Mouse (Mus musculus) c-Kit-positive CD71-positive TER-119-negative erythroid progenitor cells, embryonic 14.5 days (primary cell): ENCODE results near the gene Fkbp2.

ENCODE experiments used
- DNase-seq: peaks from one replicate; pipeline ENCODE4 v3.0.0-alpha.2; 2013; ENCODE audit warnings: low read depth

Gene Fkbp2

GRCm38 (mm10) chr19:6980381-6981093 lies at the start of gene Fkbp2:
Fkbp2 (minus strand) TSS chr19:6980501.
- DNase-seq, result peak; percentile 97

GRCm38 (mm10) chr19:7029531-7029930 lies 49.2 kb upstream of the Fkbp2 start:
- DNase-seq, result no peak

- peak; percentile 71 for DNase-seq
Observed at GRCm38 (mm10) chr19:7020224-7020641, 39.9 kb upstream of the Fkbp2 start.

- peak; percentile 59 for DNase-seq
Observed at GRCm38 (mm10) chr19:7019191-7019590, 38.9 kb upstream of the Fkbp2 start, which contains the start of gene Fermt3. Fermt3 (minus strand) TSS chr19:7019469.

GRCm38 (mm10) chr19:7018546-7018945 lies 38.2 kb upstream of the Fkbp2 start:
- DNase-seq, result no peak

- peak; percentile 77 for DNase-seq
Observed at GRCm38 (mm10) chr19:7017541-7018457, 37.5 kb upstream of the Fkbp2 start.

GRCm38 (mm10) chr19:7014481-7015135 lies 34.3 kb upstream of the Fkbp2 start:
- DNase-seq, result no peak

- no peak for DNase-seq
Observed at GRCm38 (mm10) chr19:7013984-7014383, 33.7 kb upstream of the Fkbp2 start.

GRCm38 (mm10) chr19:7012426-7012825 lies 32.1 kb upstream of the Fkbp2 start:
- no peak for DNase-seq

- DNase-seq, result no peak
Observed at GRCm38 (mm10) chr19:7006892-7007593, 26.7 kb upstream of the Fkbp2 start.

GRCm38 (mm10) chr19:6999360-7000063 lies 19.2 kb upstream of the Fkbp2 start:
- no peak for DNase-seq

- DNase-seq, result no peak
Observed at GRCm38 (mm10) chr19:6997721-6998290, 17.5 kb upstream of the Fkbp2 start.

GRCm38 (mm10) chr19:6996006-6996405 lies 15.7 kb upstream of the Fkbp2 start, which contains the start of the genes Nudt22 and Trpt1:
Nudt22 (minus strand) TSS chr19:6996117.
Trpt1 (plus strand) TSS chr19:6996131.
- peak; percentile 81 for DNase-seq

GRCm38 (mm10) chr19:6995255-6995991 lies 15.1 kb upstream of the Fkbp2 start:
- no peak for DNase-seq

GRCm38 (mm10) chr19:6994489-6994888 lies 14.2 kb upstream of the Fkbp2 start:
- no peak for DNase-seq

GRCm38 (mm10) chr19:6994002-6994401 lies 13.7 kb upstream of the Fkbp2 start:
- no peak for DNase-seq

- DNase-seq, result no peak
Observed at GRCm38 (mm10) chr19:6993011-6993770, 12.9 kb upstream of the Fkbp2 start.

- DNase-seq, result peak; percentile 98
Observed at GRCm38 (mm10) chr19:6992011-6992858, 11.9 kb upstream of the Fkbp2 start, which contains the start of gene Dnajc4. Dnajc4 (minus strand) TSS chr19:6992572.
